ENCODE assay signal across 23 mouse cellular contexts in the genomic region with DNA sequence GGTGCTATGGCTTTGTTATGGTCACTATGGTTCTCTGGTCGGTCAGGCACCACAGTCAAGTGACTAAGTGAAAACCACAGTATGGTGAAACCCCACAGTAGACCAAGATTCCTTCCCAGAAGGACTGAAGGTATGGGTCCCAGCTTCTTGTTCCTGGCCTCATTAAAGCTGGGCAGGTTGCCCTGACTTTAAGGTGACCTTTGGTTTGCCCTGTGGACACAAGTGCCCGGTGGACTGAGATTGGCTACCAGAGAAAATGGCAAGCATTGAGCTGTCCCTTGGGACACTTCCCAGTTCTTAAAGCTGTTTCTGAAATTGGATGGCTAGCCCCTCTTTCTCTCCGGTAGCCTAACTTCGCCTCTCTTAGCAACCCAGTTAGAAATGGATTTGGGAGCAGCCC. TPM values are rescaled to one million over a fixed set of nuclear protein-coding genes. Genes with fewer than 3 reads are reported as not detected.
"Had no signal": no experiment of that assay in that cellular context is flagged by ENCODE, and none has a peak within 500 bp of the region (broad histone marks: within the 10 kb centered on the region; RNA-seq: fewer than 3 reads in every experiment).

No protein-coding gene starts in this region.

- H3K27me3 ChIP-seq: limb, embryonic 13.5 days; neural tube, embryonic 13.5 days; stomach, embryonic 15.5 days had no signal

- ATAC-seq: liver, embryonic 12.5 days had no signal

- DNase-seq: left cerebral cortex, postnatal 4 days; lung, embryonic 14.5 days; lung, postnatal 10 days; lung, postnatal 4 days; midbrain, embryonic 14.5 days; retina, postnatal 1 day; right cerebral cortex, postnatal 4 days; thymus, adult 2 months; thymus, postnatal 25 days had no signal

- H3K4me3 ChIP-seq: layer of hippocampus, adult 2 months; limb, embryonic 13.5 days; liver, embryonic 12.5 days; midbrain, embryonic 10.5 days; myocyte; neural tube, embryonic 13.5 days; stomach, embryonic 15.5 days had no signal

- H3K27ac ChIP-seq: hindbrain, embryonic 14.5 days; layer of hippocampus, adult 2 months; limb, embryonic 13.5 days; liver, embryonic 12.5 days; midbrain, embryonic 10.5 days; neural tube, embryonic 13.5 days; stomach, embryonic 15.5 days had no signal

- H3K36me3 ChIP-seq: limb, embryonic 13.5 days; liver, embryonic 12.5 days; midbrain, embryonic 10.5 days; neural tube, embryonic 13.5 days; stomach, embryonic 15.5 days had no signal

- H3K4me1 ChIP-seq: midbrain, embryonic 10.5 days; neural tube, embryonic 13.5 days had no signal

RNA-seq across cellular contexts. Expression of a gene that starts 4.4 kb away (rescaled TPM):
- total RNA-seq: layer of hippocampus, adult 2 months; layer of hippocampus, postnatal 10 days; left cerebral cortex, postnatal 10 days; left cerebral cortex, postnatal 4 days; megakaryocyte, adult 5-6 weeks had no signal
- polyA plus RNA-seq: hindbrain, embryonic 14.5 days; limb, embryonic 13.5 days; lung, embryonic 14.5 days; midbrain, embryonic 10.5 days; midbrain, embryonic 14.5 days; myocyte; neural tube, embryonic 13.5 days; spleen, adult 2 months; testis, adult 2 months had no signal

RNA-seq across cellular contexts. Expression of a gene that starts 19.7 kb away (rescaled TPM):
- total RNA-seq: layer of hippocampus, adult 2 months; layer of hippocampus, postnatal 10 days; left cerebral cortex, postnatal 10 days; left cerebral cortex, postnatal 4 days had no signal
- polyA plus RNA-seq: limb, embryonic 13.5 days; lung, embryonic 14.5 days; midbrain, embryonic 10.5 days; midbrain, embryonic 14.5 days had no signal

RNA-seq across cellular contexts. Expression of a gene that starts 22.1 kb away (rescaled TPM):
- total RNA-seq: layer of hippocampus, adult 2 months; layer of hippocampus, postnatal 10 days; left cerebral cortex, postnatal 10 days had no signal
- polyA plus RNA-seq: hindbrain, embryonic 14.5 days; midbrain, embryonic 10.5 days; midbrain, embryonic 14.5 days; neural tube, embryonic 13.5 days had no signal

RNA-seq across cellular contexts. Expression of a gene that starts 59.5 kb away (rescaled TPM):
- total RNA-seq: layer of hippocampus, adult 2 months; layer of hippocampus, postnatal 10 days; left cerebral cortex, postnatal 10 days; left cerebral cortex, postnatal 4 days; megakaryocyte, adult 5-6 weeks had no signal
- polyA plus RNA-seq: hindbrain, embryonic 14.5 days; intestine, embryonic 16.5 days; limb, embryonic 13.5 days; lung, embryonic 14.5 days; midbrain, embryonic 10.5 days; midbrain, embryonic 14.5 days; neural tube, embryonic 13.5 days; spleen, adult 2 months; stomach, embryonic 15.5 days had no signal
